Mouse (Mus musculus): ENCODE measurements around the gene Rpl37. TPM values are rescaled to one million over a fixed set of nuclear protein-coding genes. Genes with fewer than 3 reads are reported as not detected.

Rpl37 gene
- polyA plus RNA-seq, 1 experiment = 981 TPM

DNA sequence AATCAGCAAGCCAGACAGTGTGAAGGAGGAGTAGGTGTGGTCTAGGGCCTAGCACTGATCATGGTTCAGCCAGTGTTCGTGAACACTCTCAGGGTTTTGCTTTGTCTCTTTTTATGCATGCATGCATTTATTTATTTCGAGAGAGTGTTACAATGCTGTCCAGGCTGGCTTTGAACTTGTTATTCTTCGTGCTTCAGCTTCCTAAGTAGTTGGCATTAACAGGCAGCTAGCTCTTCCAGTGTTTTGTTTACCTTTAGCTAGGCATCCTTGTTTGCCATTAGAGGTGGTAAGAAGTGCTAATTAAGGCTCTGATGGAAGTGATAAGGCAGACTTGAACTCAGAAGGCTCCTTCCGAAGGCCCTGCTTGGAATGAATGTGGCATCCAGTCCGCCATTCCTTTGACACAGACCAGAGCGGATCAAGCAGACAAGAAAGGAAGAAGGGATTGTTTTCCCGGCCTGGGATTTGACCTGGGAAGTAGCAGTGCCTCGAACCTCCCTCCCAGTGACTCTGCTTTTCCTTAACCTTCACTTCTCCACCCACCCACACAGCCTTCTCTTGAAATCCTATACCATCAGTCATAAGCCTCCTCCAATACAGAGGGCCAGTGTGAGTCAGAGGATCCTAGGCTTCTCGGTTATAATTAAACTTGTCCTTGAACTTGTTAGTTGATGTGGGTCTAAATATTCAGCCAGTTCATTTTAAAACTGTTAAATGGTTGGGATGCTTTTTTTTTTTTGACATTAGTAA, 28.9 kb downstream of the Rpl37 start:
- DNase-seq = no peak
- no peak overlapping the region for H3K27ac ChIP-seq (ENCODE audit: insufficient read depth, low read length)
- peaks cover 3% of the 10 kb centered on the region; the same call in 1 of the 2 replicates for H3K4me1 ChIP-seq (ENCODE audit: control insufficient read depth, insufficient read depth, low read length)
- TF ChIP-seq CTCF (IDR thresholded peaks at IDR 0.05; ENCODE audit: borderline replicate concordance, insufficient read depth, low read depth, low read length) (no peak), POLR2A (IDR thresholded peaks at IDR 0.05; ENCODE audit: borderline replicate concordance, insufficient read depth, low read length) (no peak)
- H3K4me3 ChIP-seq (replicated peaks; ENCODE audit: insufficient read depth, low read depth, low read length) = peak overlapping the region; percentile 39
- 58% methylated on average over 9 of the region's 9 CpGs for WGBS
- H3K27me3 ChIP-seq (ENCODE audit: control insufficient read depth, insufficient read depth, low read length) = no peaks in the 10 kb centered on the region

- WGBS = 90% methylated on average over 4 of the region's 4 CpGs
- Histone ChIP-seq H3K27me3 (ENCODE audit: control insufficient read depth, insufficient read depth, low read length) (no peaks in the 10 kb centered on the region), H3K4me3 (replicated peaks; ENCODE audit: insufficient read depth, low read depth, low read length) (no peak overlapping the region), H3K27ac (ENCODE audit: insufficient read depth, low read length) (no peak overlapping the region), H3K4me1 (ENCODE audit: control insufficient read depth, insufficient read depth, low read length) (peaks cover 3% of the 10 kb centered on the region; the same call in 1 of the 2 replicates)
- DNase-seq = no peak
- no peak for TF ChIP-seq POLR2A (IDR thresholded peaks at IDR 0.05; ENCODE audit: borderline replicate concordance, insufficient read depth, low read length)
- no peak for TF ChIP-seq CTCF (IDR thresholded peaks at IDR 0.05; ENCODE audit: borderline replicate concordance, insufficient read depth, low read depth, low read length)
Observed at GRCm38 (mm10) chr15:5149187-5149586, 32.7 kb downstream of the Rpl37 start.

- TF ChIP-seq CTCF (IDR thresholded peaks at IDR 0.05; ENCODE audit: borderline replicate concordance, insufficient read depth, low read depth, low read length) = no peak
- TF ChIP-seq POLR2A (IDR thresholded peaks at IDR 0.05; ENCODE audit: borderline replicate concordance, insufficient read depth, low read length) = no peak
- H3K4me1 ChIP-seq (ENCODE audit: control insufficient read depth, insufficient read depth, low read length) = no peaks in the 10 kb centered on the region; the same call in 1 of the 2 replicates
- H3K4me3 ChIP-seq (replicated peaks; ENCODE audit: insufficient read depth, low read depth, low read length) = no peak overlapping the region
- WGBS = 96% methylated on average over 6 of the region's 6 CpGs
- no peak overlapping the region for H3K27ac ChIP-seq (ENCODE audit: insufficient read depth, low read length)
- DNase-seq = no peak
- H3K27me3 ChIP-seq (ENCODE audit: control insufficient read depth, insufficient read depth, low read length) = no peaks in the 10 kb centered on the region
Observed at GRCm38 (mm10) chr15:5152171-5152570, 35.7 kb downstream of the Rpl37 start.

DNA sequence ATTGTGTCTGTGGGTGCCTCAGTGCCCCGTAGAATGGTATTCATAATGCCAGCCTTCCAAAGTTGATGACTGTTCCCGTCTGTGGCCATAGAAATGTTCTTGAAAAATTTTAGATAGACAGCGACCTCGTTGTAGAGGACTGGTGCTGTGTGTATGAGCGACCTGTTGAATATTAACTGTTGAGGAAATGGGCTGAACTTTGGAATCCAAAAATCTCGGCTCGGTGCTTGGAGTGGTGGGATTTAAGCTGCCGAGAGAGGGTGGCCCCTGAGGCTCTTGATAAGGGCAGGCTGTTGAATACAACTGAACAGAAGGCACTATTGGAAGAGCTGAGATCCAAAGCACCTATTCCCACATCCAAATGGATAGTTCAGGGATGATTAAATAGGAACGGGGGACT, 38.2 kb downstream of the Rpl37 start:
- no peaks in the 10 kb centered on the region; the same call in 1 of the 2 replicates for H3K4me1 ChIP-seq (ENCODE audit: control insufficient read depth, insufficient read depth, low read length)
- H3K27me3 ChIP-seq (ENCODE audit: control insufficient read depth, insufficient read depth, low read length) = no peaks in the 10 kb centered on the region
- H3K4me3 ChIP-seq (replicated peaks; ENCODE audit: insufficient read depth, low read depth, low read length) = no peak overlapping the region
- 82% methylated on average over 9 of the region's 9 CpGs for WGBS
- no peak for DNase-seq
- no peak overlapping the region for H3K27ac ChIP-seq (ENCODE audit: insufficient read depth, low read length)
- TF ChIP-seq CTCF (IDR thresholded peaks at IDR 0.05; ENCODE audit: borderline replicate concordance, insufficient read depth, low read depth, low read length) (no peak), POLR2A (IDR thresholded peaks at IDR 0.05; ENCODE audit: borderline replicate concordance, insufficient read depth, low read length) (no peak)

- TF ChIP-seq CTCF (IDR thresholded peaks at IDR 0.05; ENCODE audit: borderline replicate concordance, insufficient read depth, low read depth, low read length) = no peak
- TF ChIP-seq POLR2A (IDR thresholded peaks at IDR 0.05; ENCODE audit: borderline replicate concordance, insufficient read depth, low read length) = no peak
- DNase-seq = no peak
- Histone ChIP-seq H3K27ac (ENCODE audit: insufficient read depth, low read length) (no peak overlapping the region), H3K4me1 (ENCODE audit: control insufficient read depth, insufficient read depth, low read length) (no peaks in the 10 kb centered on the region; the same call in 1 of the 2 replicates), H3K4me3 (replicated peaks; ENCODE audit: insufficient read depth, low read depth, low read length) (no peak overlapping the region), H3K27me3 (ENCODE audit: control insufficient read depth, insufficient read depth, low read length) (no peaks in the 10 kb centered on the region)
- 36% methylated on average over 5 of the region's 5 CpGs for WGBS
Observed at GRCm38 (mm10) chr15:5155093-5155492, 38.6 kb downstream of the Rpl37 start.

DNA sequence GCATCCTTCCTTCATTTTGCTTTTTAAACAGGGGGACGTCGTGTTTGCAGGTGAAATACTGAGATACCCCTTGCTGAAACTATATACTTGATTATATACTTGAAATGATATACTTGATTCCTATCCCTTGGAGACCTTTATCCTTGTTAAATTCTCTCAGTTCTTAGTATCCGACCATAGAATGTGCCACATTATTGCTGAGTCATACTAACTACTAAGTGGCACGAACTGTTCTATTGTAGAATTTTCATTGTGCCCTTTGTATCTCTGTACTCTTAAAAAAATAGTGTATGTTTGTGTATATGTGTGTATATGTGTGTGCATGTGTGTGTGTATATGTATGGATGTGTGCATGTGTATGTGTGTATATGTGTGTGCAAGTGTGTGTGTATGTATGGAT, 39.9 kb downstream of the Rpl37 start:
- TF ChIP-seq CTCF (IDR thresholded peaks at IDR 0.05; ENCODE audit: borderline replicate concordance, insufficient read depth, low read depth, low read length) (no peak), POLR2A (IDR thresholded peaks at IDR 0.05; ENCODE audit: borderline replicate concordance, insufficient read depth, low read length) (no peak)
- DNase-seq = no peak
- WGBS = 80% methylated on average over 4 of the region's 4 CpGs
- H3K27ac ChIP-seq (ENCODE audit: insufficient read depth, low read length) = no peak overlapping the region
- H3K4me3 ChIP-seq (replicated peaks; ENCODE audit: insufficient read depth, low read depth, low read length) = no peak overlapping the region
- no peaks in the 10 kb centered on the region; the same call in 1 of the 2 replicates for H3K4me1 ChIP-seq (ENCODE audit: control insufficient read depth, insufficient read depth, low read length)
- no peaks in the 10 kb centered on the region for H3K27me3 ChIP-seq (ENCODE audit: control insufficient read depth, insufficient read depth, low read length)

DNA sequence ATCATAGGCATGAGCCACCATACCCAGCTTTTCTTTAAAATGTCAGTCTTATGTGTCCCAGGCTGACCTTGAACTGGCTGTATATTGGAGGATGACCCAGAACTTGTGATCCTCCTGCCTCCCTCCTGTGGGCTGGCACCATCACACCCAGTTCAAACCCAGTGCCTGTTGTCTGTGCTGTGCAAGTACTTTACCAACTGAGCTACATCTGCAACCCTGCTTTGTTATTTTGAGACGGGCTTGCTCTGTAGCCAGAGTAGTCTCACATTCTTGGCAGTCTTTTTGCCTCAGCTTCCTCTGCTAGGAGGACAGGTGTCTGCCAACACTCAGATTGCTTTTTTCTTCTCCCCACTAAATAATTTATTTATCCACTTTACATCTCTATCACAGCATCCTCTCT, 40.9 kb downstream of the Rpl37 start:
- H3K4me3 ChIP-seq (replicated peaks; ENCODE audit: insufficient read depth, low read depth, low read length) = no peak overlapping the region
- 11% methylated on average over 1 of the region's 1 CpGs for WGBS
- no peaks in the 10 kb centered on the region for H3K27me3 ChIP-seq (ENCODE audit: control insufficient read depth, insufficient read depth, low read length)
- DNase-seq = no peak
- TF ChIP-seq CTCF (IDR thresholded peaks at IDR 0.05; ENCODE audit: borderline replicate concordance, insufficient read depth, low read depth, low read length) (no peak), POLR2A (IDR thresholded peaks at IDR 0.05; ENCODE audit: borderline replicate concordance, insufficient read depth, low read length) (no peak)
- H3K4me1 ChIP-seq (ENCODE audit: control insufficient read depth, insufficient read depth, low read length) = no peaks in the 10 kb centered on the region; the same call in 1 of the 2 replicates
- H3K27ac ChIP-seq (ENCODE audit: insufficient read depth, low read length) = no peak overlapping the region

- Histone ChIP-seq H3K4me1 (ENCODE audit: control insufficient read depth, insufficient read depth, low read length) (no peaks in the 10 kb centered on the region; the same call in 1 of the 2 replicates), H3K27ac (ENCODE audit: insufficient read depth, low read length) (no peak overlapping the region), H3K27me3 (ENCODE audit: control insufficient read depth, insufficient read depth, low read length) (no peaks in the 10 kb centered on the region), H3K4me3 (replicated peaks; ENCODE audit: insufficient read depth, low read depth, low read length) (no peak overlapping the region)
- WGBS = 51% methylated on average over 6 of the region's 6 CpGs
- TF ChIP-seq POLR2A (IDR thresholded peaks at IDR 0.05; ENCODE audit: borderline replicate concordance, insufficient read depth, low read length) (no peak), CTCF (IDR thresholded peaks at IDR 0.05; ENCODE audit: borderline replicate concordance, insufficient read depth, low read depth, low read length) (no peak)
- no peak for DNase-seq
Observed at GRCm38 (mm10) chr15:5158827-5159226, 42.4 kb downstream of the Rpl37 start.

Data from cerebellum, adult 2 months (tissue).